Mouse (Mus musculus): ENCODE measurements around the gene Noc2l. TPM values are rescaled to one million over a fixed set of nuclear protein-coding genes. Genes with fewer than 3 reads are reported as not detected.
A peak's percentile ranks its signal among the peaks of the same experiment; 100 is the strongest.

The Noc2l gene
- polyA plus RNA-seq (2014; fragmentation: Nextera tagmentation; extraction: Ambion mirVana): 102 and 111 TPM in 2 replicates

- Histone ChIP-seq H3K27me3 (replicated peaks; ENCODE audit: control insufficient read depth, insufficient read depth, low read length) (no peaks in the 10 kb centered on the region), H3K4me1 (replicated peaks; ENCODE audit: control insufficient read depth, insufficient read depth, low read length) (0 out of 2 replicates have a peak, but pooled peaks cover 3% of the 10 kb centered on the region), H3K27ac (ENCODE audit: low read depth) (peak within 1 kb of the TSS; percentile 95), H3K36me3 (ENCODE audit: control insufficient read depth, insufficient read depth, low read length) (peaks cover 63% of the 10 kb centered on the region), H3K9ac (ENCODE audit: low read length) (peak within 1 kb of the TSS; percentile 77), H3K4me3 (ENCODE audit: low read depth, low read length) (peak within 1 kb of the TSS; percentile 91), H3K4me2 (ENCODE audit: low read length) (peak within 1 kb of the TSS; percentile 60), H3K9me3 (ENCODE audit: control insufficient read depth, low read length) (no peaks in the 10 kb centered on the region)
- ATAC-seq (replicated peaks; ENCODE audit: low FRiP score, low TSS enrichment, low read depth) (peak; percentile 86), DNase-seq (ENCODE audit: low spot score) (peak; percentile 94)
- WGBS: under 1% methylated on average over 88 of the region's 90 CpGs
Measured at GRCm38 (mm10) chr4:156235808-156236533, at the start of gene Noc2l. Gene Noc2l, plus strand, starts transcription at chr4:156236010.

- Histone ChIP-seq H3K4me3 (ENCODE audit: low read depth, low read length) (no peak overlapping the region), H3K27ac (ENCODE audit: low read depth) (no peak overlapping the region), H3K36me3 (ENCODE audit: control insufficient read depth, insufficient read depth, low read length) (peaks cover 50% of the 10 kb centered on the region), H3K27me3 (replicated peaks; ENCODE audit: control insufficient read depth, insufficient read depth, low read length) (no peaks in the 10 kb centered on the region), H3K4me1 (replicated peaks; ENCODE audit: control insufficient read depth, insufficient read depth, low read length) (peaks cover 30% of the 10 kb centered on the region), H3K4me2 (ENCODE audit: low read length) (no peak overlapping the region), H3K9ac (ENCODE audit: low read length) (no peak overlapping the region), H3K9me3 (ENCODE audit: control insufficient read depth, low read length) (no peaks in the 10 kb centered on the region)
- WGBS: 67% methylated on average over 5 of the region's 5 CpGs
- ATAC-seq (replicated peaks; ENCODE audit: low FRiP score, low TSS enrichment, low read depth) (no peak), DNase-seq (ENCODE audit: low spot score) (no peak)
Measured at GRCm38 (mm10) chr4:156188162-156188810, 47.5 kb upstream of the Noc2l start.

- no peak for DNase-seq (ENCODE audit: low spot score)
- peak overlapping the region; percentile 22 for H3K4me2 ChIP-seq (ENCODE audit: low read length)
- H3K4me1 ChIP-seq (replicated peaks; ENCODE audit: control insufficient read depth, insufficient read depth, low read length): peaks cover 34% of the 10 kb centered on the region
- H3K27ac ChIP-seq (ENCODE audit: low read depth): peak overlapping the region; percentile 51; the same call in 1 of the 2 replicates
- no peaks in the 10 kb centered on the region for H3K9me3 ChIP-seq (ENCODE audit: control insufficient read depth, low read length)
- H3K4me3 ChIP-seq (ENCODE audit: low read depth, low read length): no peak overlapping the region
- peak; percentile 65 for ATAC-seq (replicated peaks; ENCODE audit: low FRiP score, low TSS enrichment, low read depth)
- H3K27me3 ChIP-seq (replicated peaks; ENCODE audit: control insufficient read depth, insufficient read depth, low read length): no peaks in the 10 kb centered on the region
- no peak overlapping the region for H3K9ac ChIP-seq (ENCODE audit: low read length)
- WGBS: 29% methylated on average over 6 of the region's 6 CpGs
- peaks cover 55% of the 10 kb centered on the region for H3K36me3 ChIP-seq (ENCODE audit: control insufficient read depth, insufficient read depth, low read length)
Measured at GRCm38 (mm10) chr4:156188811-156189323, 46.9 kb upstream of the Noc2l start.

DNA sequence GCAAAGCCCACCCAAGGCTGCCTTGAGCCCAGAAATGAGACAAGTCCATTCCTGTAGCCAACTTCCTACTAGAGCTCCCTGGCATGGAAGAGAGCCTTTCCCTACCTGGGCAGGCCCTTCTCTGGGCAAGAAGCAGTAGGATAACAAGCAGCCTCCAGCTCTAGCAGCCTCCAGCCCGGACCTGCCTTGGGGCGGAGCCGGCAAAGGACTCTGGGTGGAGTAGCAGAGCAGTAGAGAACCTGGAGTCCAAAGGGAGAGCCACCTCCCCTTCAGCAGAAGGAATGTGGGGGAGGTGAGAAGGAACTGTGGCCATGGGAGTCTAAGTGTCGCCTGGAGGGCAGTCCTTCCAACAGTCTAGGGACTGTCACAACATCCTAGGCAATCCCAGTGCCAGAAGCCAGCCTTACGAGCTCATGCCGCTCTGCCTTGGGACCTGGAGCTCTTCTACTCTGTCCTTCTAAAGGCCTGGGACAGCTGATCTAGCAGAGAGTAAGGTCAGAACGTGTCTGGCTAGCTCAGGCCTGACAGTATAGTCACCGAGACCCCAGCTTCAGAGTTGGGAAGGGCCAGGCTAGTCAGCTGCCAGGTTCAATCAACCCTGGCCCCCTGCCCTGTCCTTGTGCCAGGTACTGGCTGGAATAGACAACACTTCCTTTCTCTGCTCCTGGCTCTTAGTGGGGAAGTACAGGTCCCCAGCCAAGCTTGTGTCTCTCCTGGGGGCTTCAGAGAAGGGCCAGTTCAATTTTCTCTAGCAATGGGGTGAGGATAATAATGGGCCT is 43.2 kb upstream of the Noc2l start:
- Histone ChIP-seq H3K4me1 (replicated peaks; ENCODE audit: control insufficient read depth, insufficient read depth, low read length) (peaks cover 48% of the 10 kb centered on the region), H3K9me3 (ENCODE audit: control insufficient read depth, low read length) (no peaks in the 10 kb centered on the region), H3K4me3 (ENCODE audit: low read depth, low read length) (no peak overlapping the region), H3K9ac (ENCODE audit: low read length) (no peak overlapping the region), H3K36me3 (ENCODE audit: control insufficient read depth, insufficient read depth, low read length) (peaks cover 45% of the 10 kb centered on the region), H3K27me3 (replicated peaks; ENCODE audit: control insufficient read depth, insufficient read depth, low read length) (no peaks in the 10 kb centered on the region), H3K4me2 (ENCODE audit: low read length) (no peak overlapping the region), H3K27ac (ENCODE audit: low read depth) (no peak overlapping the region; the same call in 1 of the 2 replicates)
- DNase-seq (ENCODE audit: low spot score) (no peak), ATAC-seq (replicated peaks; ENCODE audit: low FRiP score, low TSS enrichment, low read depth) (0 out of 2 replicates have a peak, but pooled peaks have one; percentile 4)
- 43% methylated on average over 8 of the region's 8 CpGs for WGBS

DNA sequence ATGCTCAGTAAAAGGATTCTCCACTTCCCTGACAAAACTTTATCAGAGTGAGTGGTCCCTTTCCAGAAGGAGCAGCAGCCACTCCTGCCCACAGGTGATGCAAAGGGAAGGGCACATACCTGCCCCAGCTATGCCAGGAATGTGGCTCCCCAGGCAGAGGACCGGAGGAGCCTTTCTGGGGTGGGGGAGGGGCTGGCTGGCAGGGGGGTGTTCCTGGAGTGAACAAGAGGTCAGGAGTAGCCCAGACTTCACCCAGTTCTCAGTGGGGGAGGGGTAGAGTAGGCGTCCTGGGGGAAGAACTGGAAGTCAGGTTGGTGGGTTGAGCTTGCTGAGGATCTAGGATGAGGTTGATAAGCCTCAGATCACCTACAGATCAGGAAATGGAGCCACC is 42.6 kb upstream of the Noc2l start:
- no peaks in the 10 kb centered on the region for H3K9me3 ChIP-seq (ENCODE audit: control insufficient read depth, low read length)
- no peak overlapping the region for H3K9ac ChIP-seq (ENCODE audit: low read length)
- H3K4me2 ChIP-seq (ENCODE audit: low read length): no peak overlapping the region
- H3K4me3 ChIP-seq (ENCODE audit: low read depth, low read length): no peak overlapping the region
- H3K27me3 ChIP-seq (replicated peaks; ENCODE audit: control insufficient read depth, insufficient read depth, low read length): no peaks in the 10 kb centered on the region
- peaks cover 45% of the 10 kb centered on the region for H3K36me3 ChIP-seq (ENCODE audit: control insufficient read depth, insufficient read depth, low read length)
- DNase-seq (ENCODE audit: low spot score) (no peak), ATAC-seq (replicated peaks; ENCODE audit: low FRiP score, low TSS enrichment, low read depth) (no peak)
- H3K27ac ChIP-seq (ENCODE audit: low read depth): no peak overlapping the region
- peaks cover 48% of the 10 kb centered on the region for H3K4me1 ChIP-seq (replicated peaks; ENCODE audit: control insufficient read depth, insufficient read depth, low read length)
- 39% methylated on average over 2 of the region's 2 CpGs for WGBS

- Histone ChIP-seq H3K27ac (ENCODE audit: low read depth) (no peak overlapping the region), H3K4me1 (replicated peaks; ENCODE audit: control insufficient read depth, insufficient read depth, low read length) (peaks cover 43% of the 10 kb centered on the region), H3K9me3 (ENCODE audit: control insufficient read depth, low read length) (no peaks in the 10 kb centered on the region), H3K9ac (ENCODE audit: low read length) (no peak overlapping the region), H3K36me3 (ENCODE audit: control insufficient read depth, insufficient read depth, low read length) (peaks cover 45% of the 10 kb centered on the region), H3K27me3 (replicated peaks; ENCODE audit: control insufficient read depth, insufficient read depth, low read length) (no peaks in the 10 kb centered on the region), H3K4me2 (ENCODE audit: low read length) (peak overlapping the region; percentile 90; the same call in 1 of the 2 replicates), H3K4me3 (ENCODE audit: low read depth, low read length) (no peak overlapping the region)
- ATAC-seq (replicated peaks; ENCODE audit: low FRiP score, low TSS enrichment, low read depth) (no peak), DNase-seq (ENCODE audit: low spot score) (no peak)
- 68% methylated on average over 5 of the region's 5 CpGs for WGBS
Measured at GRCm38 (mm10) chr4:156193906-156194305, 41.9 kb upstream of the Noc2l start.

DNA sequence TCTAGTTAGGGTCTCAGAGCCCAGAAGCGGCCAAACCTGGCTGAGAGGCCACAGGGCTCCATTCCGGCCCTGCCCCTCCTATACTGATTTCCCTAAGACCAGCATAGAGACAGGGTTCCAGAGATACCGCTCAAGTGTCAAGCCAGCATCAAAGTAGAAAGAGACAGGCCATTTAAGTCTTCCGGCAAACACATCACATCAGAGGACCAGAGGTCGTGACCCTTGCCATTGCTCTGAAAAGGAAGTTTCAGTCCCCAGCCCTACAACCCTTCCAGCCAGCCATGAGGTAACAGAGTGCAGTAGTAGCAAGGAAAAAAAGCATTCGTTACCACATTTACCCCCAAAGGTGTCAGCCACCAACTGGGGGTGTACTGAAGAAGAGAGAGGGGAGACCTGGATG is 41.5 kb upstream of the Noc2l start:
- WGBS: 45% methylated on average over 6 of the region's 6 CpGs
- ATAC-seq (replicated peaks; ENCODE audit: low FRiP score, low TSS enrichment, low read depth) (no peak), DNase-seq (ENCODE audit: low spot score) (no peak)
- Histone ChIP-seq H3K4me1 (replicated peaks; ENCODE audit: control insufficient read depth, insufficient read depth, low read length) (peaks cover 39% of the 10 kb centered on the region), H3K36me3 (ENCODE audit: control insufficient read depth, insufficient read depth, low read length) (peaks cover 45% of the 10 kb centered on the region), H3K27ac (ENCODE audit: low read depth) (no peak overlapping the region), H3K4me3 (ENCODE audit: low read depth, low read length) (no peak overlapping the region), H3K27me3 (replicated peaks; ENCODE audit: control insufficient read depth, insufficient read depth, low read length) (no peaks in the 10 kb centered on the region), H3K9ac (ENCODE audit: low read length) (no peak overlapping the region), H3K4me2 (ENCODE audit: low read length) (peak overlapping the region; percentile 90; the same call in 1 of the 2 replicates), H3K9me3 (ENCODE audit: control insufficient read depth, low read length) (no peaks in the 10 kb centered on the region)
